Mouse (Mus musculus) frontal cortex, adult (tissue): Measurements from ENCODE around the gene Il21r.
A peak's percentile ranks its signal among the peaks of the same experiment; 100 is the strongest.

Experiments
- ATAC-seq: cut with Nextera tagmentation; 2 replicates; pipeline ENCODE4 v1.9.2; 2017; ENCODE audit warnings: mild to moderate bottlenecking, moderate library complexity, mixed read lengths; ENCODE audit not compliant: low TSS enrichment

The Il21r gene

DNA sequence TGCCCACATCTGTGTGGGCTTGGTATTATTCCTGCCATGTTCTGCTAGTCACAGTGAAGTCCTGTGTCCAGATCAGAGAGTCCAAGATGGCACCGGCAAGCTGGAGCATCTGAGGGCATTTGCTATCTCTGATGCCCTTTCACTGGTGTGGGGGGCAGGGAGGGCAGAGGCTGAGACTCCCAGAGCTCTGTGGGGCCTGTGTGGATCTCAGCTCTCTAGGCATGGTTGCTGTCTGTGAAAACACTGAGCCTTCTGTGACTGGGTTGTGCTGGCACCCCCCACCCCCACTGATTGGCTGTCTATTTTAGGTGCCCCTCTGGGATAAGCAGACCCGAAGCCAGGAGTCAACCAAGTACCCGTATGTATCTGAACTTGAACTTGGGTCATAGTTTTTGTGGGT is 28.4 kb upstream of the Il21r start:
- no peak for ATAC-seq

GRCm38 (mm10) chr7:125575738-125576540 is 27.3 kb upstream of the Il21r start:
- no peak for ATAC-seq

GRCm38 (mm10) chr7:125576982-125577381 is 26.2 kb upstream of the Il21r start:
- no peak for ATAC-seq

DNA sequence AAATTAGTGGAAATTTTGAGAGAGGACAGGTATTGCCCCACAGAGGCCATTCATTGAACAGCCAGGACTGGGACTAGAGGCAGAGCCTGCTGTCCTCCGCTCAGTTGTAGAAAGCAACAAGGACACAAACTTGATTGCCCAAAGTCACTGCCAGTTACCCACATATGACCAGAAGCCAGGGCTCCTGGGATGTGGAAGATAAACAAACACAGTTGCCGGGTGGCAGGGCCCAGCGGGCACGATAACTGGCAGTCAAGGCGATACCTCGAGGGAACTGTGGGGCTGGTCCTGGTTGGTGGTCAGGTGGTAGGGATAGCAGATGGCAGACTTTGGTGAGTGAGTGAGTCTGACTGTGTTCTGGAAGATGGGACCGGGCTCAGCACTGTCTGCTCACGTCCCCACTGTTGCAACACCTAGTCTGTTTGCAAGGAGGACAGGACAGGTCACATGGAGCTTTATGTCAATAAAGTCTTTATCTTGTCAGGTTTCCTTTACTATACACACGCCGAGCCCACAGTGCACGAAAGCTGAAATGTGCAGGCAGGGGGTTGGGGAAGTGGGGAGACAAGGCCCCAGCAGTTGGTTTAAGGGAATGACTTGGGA is 25.6 kb upstream of the Il21r start:
- ATAC-seq, result no peak

- ATAC-seq, result no peak
Observed at GRCm38 (mm10) chr7:125578106-125578505, 25.1 kb upstream of the Il21r start.

DNA sequence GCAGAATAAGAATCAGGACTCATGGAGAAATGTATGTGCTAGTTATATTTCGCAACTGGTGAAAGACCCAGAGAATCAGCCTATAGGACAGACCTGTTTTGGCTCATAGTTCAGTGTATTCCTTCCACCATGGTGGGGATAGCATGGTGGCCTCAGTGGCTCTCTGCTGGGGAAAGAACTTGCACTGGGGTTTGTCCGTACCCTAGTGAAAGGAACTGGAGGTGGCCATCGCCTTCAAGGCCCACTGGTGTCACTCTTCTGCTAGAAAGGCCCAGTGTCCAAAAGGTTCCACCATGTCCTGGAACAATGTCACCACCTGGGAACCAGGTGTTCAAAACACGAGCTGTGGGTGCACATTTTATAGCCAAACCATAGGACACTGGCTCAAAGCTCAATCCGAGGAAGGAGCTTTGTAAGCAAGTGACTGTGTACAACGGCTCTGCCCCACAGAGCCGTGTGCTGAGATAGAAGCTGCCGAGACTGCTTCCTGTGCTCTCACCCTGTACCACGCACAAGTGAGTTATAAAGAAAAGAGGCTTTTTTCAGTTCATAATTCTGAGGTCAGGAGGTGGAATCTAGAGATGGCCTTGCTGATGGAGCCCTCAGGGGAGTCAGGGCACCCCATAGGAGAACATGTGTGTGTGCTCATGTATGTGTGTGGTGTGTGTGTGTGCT is 23.5 kb upstream of the Il21r start:
- ATAC-seq, result no peak

- ATAC-seq, result no peak
Observed at GRCm38 (mm10) chr7:125580220-125580549, 23.0 kb upstream of the Il21r start.

DNA sequence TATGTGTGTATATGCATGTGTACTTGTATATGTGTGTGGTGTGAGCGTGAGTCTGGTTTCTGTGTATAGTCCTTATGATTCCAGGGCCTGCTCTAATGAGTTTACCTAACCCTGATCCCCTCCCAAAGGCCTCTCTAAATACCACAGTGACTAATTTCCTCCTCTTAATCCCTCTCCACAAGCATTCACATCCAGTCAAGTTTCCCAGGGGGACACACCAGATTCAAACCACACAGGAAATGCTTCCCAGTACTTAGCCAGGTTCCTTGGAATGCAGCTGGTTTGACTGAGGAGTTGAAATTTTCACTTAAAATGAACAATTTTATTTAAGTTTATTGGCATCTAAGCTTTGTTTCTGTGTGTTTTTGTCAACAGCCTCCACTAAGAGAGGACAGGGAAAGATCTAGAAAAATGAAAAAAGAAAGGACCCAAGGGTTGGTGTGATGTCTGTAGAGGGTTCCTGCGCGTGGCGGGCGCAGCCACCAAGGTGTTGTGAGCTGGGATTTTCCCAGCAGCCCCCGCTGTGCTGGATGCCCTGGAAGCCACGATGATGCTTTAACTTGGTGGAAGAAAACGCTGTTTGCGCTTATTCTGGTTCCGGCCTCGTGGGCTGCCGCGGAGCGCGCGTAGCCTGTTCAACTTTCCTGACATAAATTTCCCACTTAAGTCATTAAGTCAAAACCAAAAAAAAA is 22.5 kb upstream of the Il21r start:
- peak; percentile 47 for ATAC-seq

- ATAC-seq, result peak; percentile 92
Observed at GRCm38 (mm10) chr7:125581317-125581672, 21.9 kb upstream of the Il21r start.

GRCm38 (mm10) chr7:125583325-125584004 is 19.8 kb upstream of the Il21r start:
- no peak for ATAC-seq

DNA sequence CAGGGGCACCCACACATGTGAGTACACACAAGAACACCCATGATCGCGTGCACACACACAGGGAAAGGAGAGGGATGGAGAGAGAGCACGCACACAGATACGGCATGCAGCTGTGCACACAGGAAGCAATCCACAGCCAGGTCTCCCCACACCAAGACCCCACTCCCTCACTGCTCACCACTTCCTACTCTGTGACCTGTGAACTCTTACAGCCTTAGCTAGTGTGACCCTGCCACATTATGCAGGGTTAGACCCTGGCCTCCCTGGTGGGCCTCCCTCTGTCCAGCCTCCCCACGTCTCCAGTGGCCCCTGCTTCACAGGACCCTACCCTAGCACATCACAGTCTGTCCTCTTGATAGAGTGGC is 19.2 kb upstream of the Il21r start:
- ATAC-seq, result no peak

DNA sequence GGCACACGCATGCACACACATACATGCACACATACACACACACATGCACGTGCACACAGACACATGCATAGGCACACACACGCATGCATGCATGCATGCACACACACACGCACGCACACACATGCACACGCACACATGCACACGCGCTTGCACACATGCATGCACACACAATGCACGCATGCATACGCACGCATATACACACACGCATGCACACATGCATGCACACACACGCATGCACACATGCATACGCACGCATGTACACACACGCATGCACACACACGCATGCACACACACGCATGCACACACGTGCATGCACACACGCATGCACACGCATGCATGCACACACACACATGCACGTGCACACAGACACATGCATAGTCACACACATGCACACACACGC is 16.9 kb upstream of the Il21r start:
- no peak for ATAC-seq

- ATAC-seq, result no peak
Observed at GRCm38 (mm10) chr7:125588721-125589120, 14.5 kb upstream of the Il21r start.

DNA sequence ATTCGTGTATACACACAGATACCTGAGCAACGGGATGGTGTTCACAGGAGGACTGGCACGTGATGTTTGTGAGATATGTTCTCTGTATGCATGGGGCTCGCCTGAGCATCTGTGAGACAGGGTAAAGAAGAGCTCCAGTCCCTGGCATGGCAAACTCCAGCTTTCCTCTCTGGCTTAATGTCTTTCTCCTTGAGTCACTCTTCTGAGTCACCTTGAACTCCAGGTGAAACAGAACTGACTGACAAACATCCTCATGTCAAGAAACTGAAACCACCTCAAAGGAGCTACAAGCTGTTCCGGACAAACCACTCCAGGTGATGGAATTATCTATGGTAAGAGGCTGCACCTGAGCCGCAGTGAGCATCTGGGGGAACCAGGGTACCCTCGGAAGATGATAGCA is 13.3 kb upstream of the Il21r start:
- ATAC-seq, result no peak

DNA sequence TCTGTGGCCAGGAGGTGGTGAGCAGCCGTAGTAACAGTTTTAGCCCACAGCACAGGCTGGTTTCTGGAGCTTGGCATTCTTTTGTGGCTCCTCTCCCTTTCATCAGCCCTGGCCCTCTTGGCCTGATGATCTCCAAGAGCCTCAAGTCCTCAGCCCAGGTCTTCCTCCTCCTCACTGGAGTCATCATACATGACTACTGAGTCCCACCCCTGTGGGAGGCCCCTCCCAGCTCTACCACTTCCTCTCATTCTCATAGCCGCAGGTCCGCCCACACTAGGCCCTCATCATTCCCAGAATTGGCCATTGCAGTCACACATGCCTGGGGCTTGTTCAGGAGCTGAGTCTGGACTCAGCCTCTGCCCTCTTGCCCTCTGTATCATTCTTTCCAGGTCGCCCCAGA is 9.4 kb upstream of the Il21r start:
- ATAC-seq, result no peak

DNA sequence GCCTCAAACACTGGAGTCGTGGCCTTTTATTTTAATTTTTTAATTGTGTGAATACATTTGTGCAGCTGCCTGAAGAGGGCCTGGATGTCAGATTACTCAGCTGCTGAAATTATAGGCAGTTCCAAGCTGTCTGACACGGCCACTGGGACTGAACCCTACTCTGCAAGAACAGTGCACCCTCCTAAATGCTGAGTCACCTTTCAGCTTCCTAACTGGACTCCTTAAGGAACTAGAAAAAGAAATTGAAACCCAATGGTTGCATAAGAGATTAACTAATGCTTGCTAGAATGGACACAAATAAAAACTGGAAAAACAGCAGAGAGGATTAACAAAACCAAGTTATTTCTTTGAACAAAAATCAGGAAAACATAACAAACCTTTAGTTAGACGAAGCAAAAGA is 6.8 kb upstream of the Il21r start:
- ATAC-seq, result no peak

GRCm38 (mm10) chr7:125597083-125597482 is 6.1 kb upstream of the Il21r start:
- no peak for ATAC-seq

GRCm38 (mm10) chr7:125597516-125598347 is 5.5 kb upstream of the Il21r start:
- ATAC-seq, result no peak

DNA sequence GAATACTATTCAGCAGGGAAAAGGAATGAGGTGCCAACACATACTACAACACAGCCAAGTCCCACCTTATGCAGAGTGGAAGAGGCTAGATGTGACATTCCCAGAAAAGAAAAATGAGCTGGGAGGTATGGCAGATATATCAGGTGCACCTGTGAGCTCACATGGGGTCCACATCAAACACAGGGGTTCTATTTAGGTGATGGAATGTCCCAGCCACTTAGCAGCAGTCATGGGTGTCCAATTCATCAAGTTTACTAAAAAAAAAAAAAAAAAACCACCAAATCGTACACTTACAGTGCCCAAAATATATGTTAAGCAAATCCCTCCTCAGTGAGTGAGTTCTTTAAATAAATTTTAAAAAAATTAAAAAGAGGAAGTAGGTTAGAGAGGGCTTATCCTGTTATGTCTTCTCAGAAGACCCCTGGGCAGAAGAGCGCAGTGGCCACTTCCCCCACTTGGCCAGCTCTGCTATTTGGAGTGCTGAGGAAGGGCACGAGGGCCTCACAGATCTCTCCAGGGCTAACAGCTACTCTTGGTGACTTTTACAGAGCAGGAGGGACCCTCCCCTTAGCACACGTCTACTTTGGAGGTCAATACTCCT is 3.8 kb upstream of the Il21r start:
- ATAC-seq, result no peak

DNA sequence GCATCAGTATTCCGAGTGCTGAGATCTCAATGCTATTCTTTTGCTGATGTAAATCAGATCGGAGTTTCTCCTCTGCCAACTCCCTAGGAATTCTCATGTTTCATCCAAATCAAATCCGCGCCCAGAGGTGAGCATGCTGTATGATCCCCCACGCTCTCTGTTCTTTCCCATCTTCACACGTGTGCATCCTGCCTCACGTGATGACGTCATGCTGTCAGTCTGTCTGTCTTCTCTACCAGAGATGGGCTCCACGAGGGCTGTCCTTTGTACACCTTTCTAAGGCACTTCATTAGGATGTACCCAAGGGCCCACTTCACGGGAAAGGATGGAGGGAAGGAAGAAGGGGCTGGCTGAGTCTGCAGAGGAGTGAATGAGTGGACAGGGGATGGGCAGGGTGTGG is 3.1 kb upstream of the Il21r start:
- no peak for ATAC-seq
